Mouse (Mus musculus) CH12.LX (cell line): Measurements from ENCODE around the gene Nfix. TPM values are rescaled to one million over a fixed set of nuclear protein-coding genes. Genes with fewer than 3 reads are reported as not detected.

Experiments
- DNase-seq: peaks from one replicate; pipeline ENCODE4 v3.0.0-alpha.2; 2013; ENCODE audit errors: extremely low read depth
- H3K27ac ChIP-seq: 2 replicates; pipeline ENCODE4 v1.5.1; 2012; ENCODE audit warnings: low read depth, mild to moderate bottlenecking, control low read depth, moderate library complexity; ENCODE audit not compliant: insufficient read depth
- H3K27me3 ChIP-seq: replicated peaks from 2 replicates; pipeline ENCODE3; 2012; ENCODE audit warnings: inconsistent platforms
- H3K36me3 ChIP-seq, 2 experiments: replicated peaks in 1 of 2; 2 replicates each; pipeline versions ENCODE3 to v1.6.1; 2012; ENCODE audit warnings: inconsistent platforms in 1 of 2, low read length in 1 of 2, mild to moderate bottlenecking in 1 of 2, mixed read lengths in 1 of 2, moderate library complexity in 1 of 2; ENCODE audit not compliant: control insufficient read depth in 1 of 2, insufficient read depth in 1 of 2
- H3K4me1 ChIP-seq, 2 experiments: 2 replicates each; pipeline ENCODE4 v1.6.1; 2012; ENCODE audit warnings: inconsistent platforms in 1 of 2, moderate library complexity in 1 of 2; ENCODE audit not compliant: insufficient read depth in 2 of 2, control insufficient read depth in 1 of 2
- H3K4me2 ChIP-seq: 2 replicates; pipeline ENCODE4 v1.6.1; 2012; ENCODE audit warnings: low read depth, mild to moderate bottlenecking, control low read depth; ENCODE audit not compliant: poor library complexity, insufficient read depth, severe bottlenecking
- H3K4me3 ChIP-seq, 3 experiments: fragments of 150-350 bp in 1 of 3; sonication (generic) in 1 of 3; replicated peaks in 1 of 3; 2 replicates each; pipeline versions ENCODE3 to v1.5.1; 2011 to 2012; ENCODE audit warnings: low read depth in 2 of 3, low read length in 2 of 3, mild to moderate bottlenecking in 2 of 3, moderate library complexity in 2 of 3, control low read depth in 1 of 3, improper control_type of control experiment in 1 of 3, inconsistent platforms in 1 of 3, mixed read lengths in 1 of 3; ENCODE audit not compliant: poor library complexity in 1 of 3
- H3K79me2 ChIP-seq: replicated peaks from 2 replicates; pipeline ENCODE4 v1.6.1; 2012; ENCODE audit warnings: mild to moderate bottlenecking, moderate library complexity; ENCODE audit not compliant: control insufficient read depth, poor library complexity, insufficient read depth, severe bottlenecking; ENCODE audit errors: extremely low read depth
- H3K9ac ChIP-seq: 2 replicates; pipeline ENCODE4 v1.6.1; 2012; ENCODE audit warnings: low read depth, mild to moderate bottlenecking, control low read depth, moderate library complexity; ENCODE audit not compliant: insufficient read depth
- H3K9me3 ChIP-seq: replicated peaks from 2 replicates; pipeline ENCODE3; 2012; ENCODE audit warnings: low read length, inconsistent platforms, mixed read lengths
- EP300 ChIP-seq: IDR thresholded peaks from 2 replicates; pipeline ENCODE4 v1.6.1; 2011; ENCODE audit warnings: low read length, improper control_type of control experiment
- HCFC1 ChIP-seq: IDR thresholded peaks from 2 replicates; pipeline ENCODE4 v1.6.1; 2012; ENCODE audit warnings: low read depth, mild to moderate bottlenecking, inconsistent platforms, low read length, improper control_type of control experiment
- MEF2A ChIP-seq: IDR thresholded peaks from 2 replicates; pipeline ENCODE4 v1.6.1; 2014; ENCODE audit warnings: low read depth, mild to moderate bottlenecking, inconsistent platforms, low read length, improper control_type of control experiment, borderline replicate concordance
- NELFE ChIP-seq: IDR thresholded peaks from 2 replicates; pipeline ENCODE4 v1.6.1; 2011; ENCODE audit warnings: low read depth, low read length, improper control_type of control experiment
- SIN3A ChIP-seq: IDR thresholded peaks from 2 replicates; pipeline ENCODE4 v1.6.1; 2012; ENCODE audit warnings: low read length, improper control_type of control experiment, inconsistent platforms
- UBTF ChIP-seq: IDR thresholded peaks from 2 replicates; pipeline ENCODE4 v1.6.1; 2012; ENCODE audit warnings: low read depth, mild to moderate bottlenecking, inconsistent platforms, low read length, improper control_type of control experiment, moderate library complexity
- dilution Hi-C: fragments of 300-500 bp; cut with MboI; formaldehyde crosslinking; loops from 2 replicates; pipeline ENCODE4 v1.14.3; 2020; ENCODE audit warnings: low sequenced_read_pairs; ENCODE audit not compliant: extremely low pct_unique_long_range_greater_than_20kb, extremely low pct_ligation_motif_present
- in situ Hi-C: fragments of 300-500 bp; cut with MboI; formaldehyde crosslinking; loops from 3 replicates; pipeline ENCODE4 v1.14.3; 2019; ENCODE audit warnings: low sequenced_read_pairs, low pct_ligation_motif_present, low pct_unique_long_range_greater_than_20kb, mixed read lengths
- polyA plus RNA-seq: library from polyadenylated mRNA; unstranded; fragments of >175 nt; gene quantifications from 2 replicates; pipeline ENCODE4 v1.2.1, GENCODE M21; 2012; ENCODE audit warnings: low read depth; ENCODE audit not compliant: insufficient read length
- total RNA-seq, 2 experiments: library from RNA; depleted of rRNA; stranded (reverse); fragments of 300-350 nt in 1 of 2; fragments of >200 nt in 1 of 2; gene quantifications; 2 replicates each; pipeline ENCODE4 v1.2.3; 2012 to 2014

The Nfix gene
- total and polyA plus RNA-seq, 3 experiments, result 0.09 to 10.5 (median 1.1) TPM

- Histone ChIP-seq H3K27me3 (peaks cover 17% of the 10 kb centered on the region), H3K36me3 (no peaks in the 10 kb centered on the region), H3K9me3 (no peaks in the 10 kb centered on the region), H3K4me2 (no peak overlapping the region), H3K9ac (no peak overlapping the region), H3K27ac (no peak overlapping the region), H3K4me1 (peaks cover 2 to 12% of the 10 kb centered on the region in 2 experiments; a peak in 2 of 4 replicates), H3K79me2 (no peaks in the 10 kb centered on the region), H3K4me3 (no peak overlapping the region)
- no peak for TF ChIP-seq EP300
- in situ Hi-C loops, result loop anchor here (5.0 to 10.0 kb wide), 2 partner anchors 100 to 237 kb away; no protein-coding TSS in a partner anchor
- dilution Hi-C loops, result no loop called here
- DNase-seq, result no peak
These were observed 14.7 kb upstream of the Nfix start for GRCm38 (mm10) chr8:84814555-84815441.

GRCm38 (mm10) chr8:84814240-84814554, 14.1 kb upstream of the Nfix start:
- H3K4me2 ChIP-seq, result no peak overlapping the region
- H3K36me3 ChIP-seq, result no peaks in the 10 kb centered on the region
- no peak overlapping the region for H3K9ac ChIP-seq
- no peak overlapping the region for H3K27ac ChIP-seq
- in situ Hi-C loops, result loop anchor here (5.0 to 10.0 kb wide), 2 partner anchors 99 to 237 kb away; no protein-coding TSS in a partner anchor
- no peaks in the 10 kb centered on the region for H3K79me2 ChIP-seq
- peaks cover 2 to 12% of the 10 kb centered on the region in 2 experiments; a peak in 2 of 4 replicates for H3K4me1 ChIP-seq
- dilution Hi-C loops, result no loop called here
- no peak overlapping the region for H3K4me3 ChIP-seq
- no peak for DNase-seq
- no peak for TF ChIP-seq MEF2A
- H3K9me3 ChIP-seq, result no peaks in the 10 kb centered on the region
- H3K27me3 ChIP-seq, result peaks cover 20% of the 10 kb centered on the region

GRCm38 (mm10) chr8:84813830-84814229, 13.7 kb upstream of the Nfix start:
- Histone ChIP-seq H3K27me3 (peaks cover 24% of the 10 kb centered on the region), H3K36me3 (no peaks in the 10 kb centered on the region), H3K4me2 (no peak overlapping the region)
- TF ChIP-seq SIN3A, result no peak
- no peak for TF ChIP-seq MEF2A
- no peak for TF ChIP-seq UBTF
- no peak for TF ChIP-seq EP300
- no peak for TF ChIP-seq HCFC1
- no peak for TF ChIP-seq NELFE
- TF ChIP-seq, all 38 proteins: peak for 0
- H3K4me1 ChIP-seq, result peaks cover 2 to 12% of the 10 kb centered on the region in 2 experiments; a peak in 2 of 4 replicates
- H3K27ac ChIP-seq, result no peak overlapping the region
- dilution Hi-C loops, result no loop called here
- no peaks in the 10 kb centered on the region for H3K79me2 ChIP-seq
- no peaks in the 10 kb centered on the region for H3K9me3 ChIP-seq
- DNase-seq, result no peak
- in situ Hi-C loops, result loop anchor here (5.0 to 10.0 kb wide), 2 partner anchors 99 to 237 kb away; no protein-coding TSS in a partner anchor
- H3K9ac ChIP-seq, result no peak overlapping the region
- H3K4me3 ChIP-seq, result no peak overlapping the region
